Mouse (Mus musculus): ENCODE results near the gene Als2cl. TPM values are rescaled to one million over a fixed set of nuclear protein-coding genes. Genes with fewer than 3 reads are reported as not detected.

Als2cl gene
- total RNA-seq, 1 experiment from 2014 or later, result 0.87 TPM

Other genes with a start within 250 kb of the Als2cl start
- 8.6 and 19.5 TPM in 2 replicates for gene Nbeal2, start 225.7 kb upstream of the Als2cl start, total RNA-seq (2017)
- 88.7 and 112 TPM in 2 replicates for gene Ccdc12, start 223.4 kb upstream of the Als2cl start, total RNA-seq (2017)
- not detected in 2 replicates for gene Myl3, start 138.0 kb upstream of the Als2cl start, total RNA-seq (2017)
- 0.23 TPM in 1 of 2 replicates, not detected in the other for gene Pth1r, start 132.7 kb upstream of the Als2cl start, total RNA-seq (2017)
- not detected in 2 replicates for gene Prss42, start 81.7 kb upstream of the Als2cl start, total RNA-seq (2017)
- not detected in 2 replicates for gene Prss44, start 65.9 kb upstream of the Als2cl start, total RNA-seq (2017)
- not detected in 2 replicates for gene Prss43, start 53.2 kb upstream of the Als2cl start, total RNA-seq (2017)
- gene Prss45, start 45.3 kb upstream of the Als2cl start, total RNA-seq (2017), result not detected in 2 replicates
- not detected in 2 replicates for gene Prss46, start 35.4 kb upstream of the Als2cl start, total RNA-seq (2017)
- gene Prss50, start 21.9 kb upstream of the Als2cl start, total RNA-seq (2017), result 8.7 and 10.2 TPM in 2 replicates
- 0.23 TPM in 1 of 2 replicates, not detected in the other for gene Tmie, start 243 bp downstream of the Als2cl start, total RNA-seq (2017)
- not detected in 2 replicates for gene Fam240a, start 37.0 kb downstream of the Als2cl start, total RNA-seq (2017)
- gene Tdgf1, start 66.3 kb downstream of the Als2cl start, total RNA-seq (2017), result not detected in 2 replicates
- 0.32 and 1.7 TPM in 2 replicates for gene Lrrc2, start 71.7 kb downstream of the Als2cl start, total RNA-seq (2017)
- gene Rtp3, start 110.7 kb downstream of the Als2cl start, total RNA-seq (2017), result not detected in 2 replicates
- gene Ltf, start 139.4 kb downstream of the Als2cl start, total RNA-seq (2017), result 52.3 and 80.1 TPM in 2 replicates
- gene Ccrl2, start 177.6 kb downstream of the Als2cl start, total RNA-seq (2017), result 9.6 and 10.5 TPM in 2 replicates
- 70.2 and 77.5 TPM in 2 replicates for gene Lrrfip2, start 237.7 kb downstream of the Als2cl start, total RNA-seq (2017)